Mouse (Mus musculus) embryonic fibroblast, embryonic 13.5 days (primary cell): ENCODE measurements around the gene Cpped1.

ENCODE experiments used
- CTCF ChIP-seq: IDR thresholded peaks from 2 replicates; pipeline ENCODE4 v1.5.1; 2011; ENCODE audit warnings: mild to moderate bottlenecking, control low read depth, low read length, moderate library complexity, borderline replicate concordance; ENCODE audit not compliant: insufficient read depth
- POLR2A ChIP-seq: IDR thresholded peaks from 2 replicates; pipeline ENCODE4 v1.6.1; 2011; ENCODE audit warnings: low read depth, mild to moderate bottlenecking, control low read depth, low read length, moderate library complexity

- no peak for TF ChIP-seq CTCF
- TF ChIP-seq POLR2A = no peak
Measured at GRCm38 (mm10) chr16:11902007-11902406, 7.2 kb downstream of the Cpped1 start.
